Mouse (Mus musculus): Measurements from ENCODE around the gene Eif3b.

GRCm38 (mm10) chr5:140384462-140384861, 34.7 kb upstream of the Eif3b start:
- TF ChIP-seq USF1 (IDR thresholded peaks at IDR 0.05; ENCODE audit: low read depth), result no peak
- TF ChIP-seq SRF (IDR thresholded peaks at IDR 0.05; ENCODE audit: control insufficient read depth, insufficient read length, low read depth), result no peak
- TF ChIP-seq E2F4 (IDR thresholded peaks at IDR 0.05; ENCODE audit: insufficient read depth), result no peak
- TF ChIP-seq POLR2A (IDR thresholded peaks at IDR 0.05; ENCODE audit: insufficient read length, low read depth), result no peak
- no peak for TF ChIP-seq TCF12 (IDR thresholded peaks at IDR 0.05; ENCODE audit: insufficient read depth, poor library complexity, severe bottlenecking)
- TF ChIP-seq REST (IDR thresholded peaks at IDR 0.05; ENCODE audit: insufficient read depth, insufficient read length), result no peak
- TF ChIP-seq MYOG (IDR thresholded peaks at IDR 0.05; ENCODE audit: control insufficient read depth in 1 of 3, insufficient read depth in 1 of 3, insufficient read length in 2 of 3, low read depth in 2 of 3), result no peak
- no peak for TF ChIP-seq POLR2AphosphoS2 (IDR thresholded peaks at IDR 0.05; ENCODE audit: insufficient read length, low read depth)

Data from myocyte (in vitro differentiated cells).